Mouse (Mus musculus): ENCODE measurements around the gene Tnk2. TPM values are rescaled to one million over a fixed set of nuclear protein-coding genes. Genes with fewer than 3 reads are reported as not detected.

The Tnk2 gene
- polyA plus RNA-seq, 1 experiment from 2014 or later = 19.0 TPM

DNA sequence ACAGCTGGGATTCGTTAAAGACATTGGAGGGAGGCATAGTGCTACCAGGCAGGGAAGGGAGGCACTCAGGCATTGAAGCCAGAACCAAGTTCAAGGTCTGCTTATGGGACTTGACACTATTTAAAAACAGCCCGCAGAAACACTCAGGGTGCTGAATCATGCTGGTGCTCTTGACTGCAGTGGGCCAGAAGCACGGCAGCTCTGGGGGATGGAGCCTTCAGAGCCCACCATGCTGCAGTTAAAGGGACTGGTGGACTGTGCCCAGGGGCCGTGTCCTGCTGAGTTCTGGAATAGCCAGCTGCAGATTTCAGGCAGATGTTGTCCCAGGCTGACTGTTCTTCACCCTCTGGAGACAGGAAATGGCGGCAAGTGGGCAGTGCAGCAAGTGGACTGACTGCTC, 42.3 kb downstream of the Tnk2 start:
- no peak overlapping the region for H3K4me3 ChIP-seq (ENCODE audit: low read depth, low read length)
- H3K9me3 ChIP-seq (replicated peaks; ENCODE audit: control insufficient read depth, low read length, poor library complexity, severe bottlenecking) = no peaks in the 10 kb centered on the region
- WGBS = 77% methylated on average over 5 of the region's 5 CpGs
- H3K4me1 ChIP-seq (ENCODE audit: control insufficient read depth, insufficient read depth, low read length) = no peaks in the 10 kb centered on the region
- no peak overlapping the region for H3K27ac ChIP-seq (ENCODE audit: low read length)
- H3K36me3 ChIP-seq (ENCODE audit: control insufficient read depth, insufficient read depth, low read length) = peaks cover 8% of the 10 kb centered on the region
- no peak for ATAC-seq
- H3K9ac ChIP-seq (ENCODE audit: low read depth, low read length) = no peak overlapping the region
- no peak overlapping the region for H3K4me2 ChIP-seq (ENCODE audit: low read length)
- no peaks in the 10 kb centered on the region for H3K27me3 ChIP-seq (ENCODE audit: control insufficient read depth, insufficient read depth, low read depth, low read length)

DNA sequence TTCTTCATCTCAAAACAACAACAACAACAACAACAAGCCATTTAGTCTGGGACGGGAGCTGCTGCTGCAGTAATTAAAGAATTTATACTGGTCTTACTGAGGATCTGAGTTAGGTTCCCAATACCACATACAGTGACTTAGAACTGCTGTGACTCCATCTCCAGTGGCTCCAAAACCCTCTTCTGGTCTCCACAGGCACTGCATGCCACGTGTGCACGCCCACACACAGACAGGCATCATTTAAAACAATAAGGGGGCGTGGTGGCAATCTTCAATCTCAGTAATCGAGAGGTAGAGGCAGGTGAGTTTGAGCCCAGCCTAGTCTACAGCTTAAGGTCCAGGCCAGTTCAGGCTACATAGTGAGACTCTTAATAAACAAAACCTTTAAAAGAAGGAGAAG, 43.5 kb downstream of the Tnk2 start:
- Histone ChIP-seq H3K27me3 (ENCODE audit: control insufficient read depth, insufficient read depth, low read depth, low read length) (no peaks in the 10 kb centered on the region), H3K36me3 (ENCODE audit: control insufficient read depth, insufficient read depth, low read length) (peaks cover 5% of the 10 kb centered on the region), H3K4me1 (ENCODE audit: control insufficient read depth, insufficient read depth, low read length) (no peaks in the 10 kb centered on the region), H3K4me3 (ENCODE audit: low read depth, low read length) (no peak overlapping the region), H3K4me2 (ENCODE audit: low read length) (no peak overlapping the region), H3K27ac (ENCODE audit: low read length) (no peak overlapping the region), H3K9ac (ENCODE audit: low read depth, low read length) (no peak overlapping the region), H3K9me3 (replicated peaks; ENCODE audit: control insufficient read depth, low read length, poor library complexity, severe bottlenecking) (no peaks in the 10 kb centered on the region)
- ATAC-seq = no peak
- WGBS = 82% methylated on average over 5 of the region's 5 CpGs

GRCm38 (mm10) chr16:32688770-32689169, 45.1 kb downstream of the Tnk2 start:
- no peaks in the 10 kb centered on the region for H3K36me3 ChIP-seq (ENCODE audit: control insufficient read depth, insufficient read depth, low read length)
- no peak overlapping the region for H3K4me3 ChIP-seq (ENCODE audit: low read depth, low read length)
- H3K27ac ChIP-seq (ENCODE audit: low read length) = no peak overlapping the region
- WGBS = 70% methylated on average over 4 of the region's 4 CpGs
- H3K4me2 ChIP-seq (ENCODE audit: low read length) = no peak overlapping the region
- no peaks in the 10 kb centered on the region for H3K4me1 ChIP-seq (ENCODE audit: control insufficient read depth, insufficient read depth, low read length)
- no peaks in the 10 kb centered on the region for H3K9me3 ChIP-seq (replicated peaks; ENCODE audit: control insufficient read depth, low read length, poor library complexity, severe bottlenecking)
- no peak overlapping the region for H3K9ac ChIP-seq (ENCODE audit: low read depth, low read length)
- no peak for ATAC-seq
- no peaks in the 10 kb centered on the region for H3K27me3 ChIP-seq (ENCODE audit: control insufficient read depth, insufficient read depth, low read depth, low read length)

- 7% methylated on average over 9 of the region's 9 CpGs for WGBS
- H3K4me1 ChIP-seq (ENCODE audit: control insufficient read depth, insufficient read depth, low read length) = no peaks in the 10 kb centered on the region
- H3K4me3 ChIP-seq (ENCODE audit: low read depth, low read length) = no peak overlapping the region
- H3K27ac ChIP-seq (ENCODE audit: low read length) = no peak overlapping the region
- no peak for ATAC-seq
- no peak overlapping the region for H3K4me2 ChIP-seq (ENCODE audit: low read length)
- no peaks in the 10 kb centered on the region for H3K27me3 ChIP-seq (ENCODE audit: control insufficient read depth, insufficient read depth, low read depth, low read length)
- no peaks in the 10 kb centered on the region for H3K36me3 ChIP-seq (ENCODE audit: control insufficient read depth, insufficient read depth, low read length)
- H3K9me3 ChIP-seq (replicated peaks; ENCODE audit: control insufficient read depth, low read length, poor library complexity, severe bottlenecking) = no peaks in the 10 kb centered on the region
- no peak overlapping the region for H3K9ac ChIP-seq (ENCODE audit: low read depth, low read length)
Observed at GRCm38 (mm10) chr16:32689501-32689900, 45.8 kb downstream of the Tnk2 start.

GRCm38 (mm10) chr16:32696841-32697464, 53.3 kb downstream of the Tnk2 start:
- Histone ChIP-seq H3K4me2 (ENCODE audit: low read length) (no peak overlapping the region), H3K9me3 (replicated peaks; ENCODE audit: control insufficient read depth, low read length, poor library complexity, severe bottlenecking) (no peaks in the 10 kb centered on the region), H3K36me3 (ENCODE audit: control insufficient read depth, insufficient read depth, low read length) (no peaks in the 10 kb centered on the region), H3K27ac (ENCODE audit: low read length) (no peak overlapping the region), H3K9ac (ENCODE audit: low read depth, low read length) (no peak overlapping the region), H3K27me3 (ENCODE audit: control insufficient read depth, insufficient read depth, low read depth, low read length) (no peaks in the 10 kb centered on the region), H3K4me1 (ENCODE audit: control insufficient read depth, insufficient read depth, low read length) (no peaks in the 10 kb centered on the region), H3K4me3 (ENCODE audit: low read depth, low read length) (no peak overlapping the region)
- 51% methylated on average over 7 of the region's 7 CpGs for WGBS
- ATAC-seq = no peak

GRCm38 (mm10) chr16:32697665-32698446, 54.2 kb downstream of the Tnk2 start:
- no peak overlapping the region for H3K9ac ChIP-seq (ENCODE audit: low read depth, low read length)
- WGBS = 88% methylated on average over 22 of the region's 22 CpGs
- H3K4me1 ChIP-seq (ENCODE audit: control insufficient read depth, insufficient read depth, low read length) = no peaks in the 10 kb centered on the region
- no peak overlapping the region for H3K4me2 ChIP-seq (ENCODE audit: low read length)
- H3K4me3 ChIP-seq (ENCODE audit: low read depth, low read length) = no peak overlapping the region
- ATAC-seq = no peak
- no peaks in the 10 kb centered on the region for H3K36me3 ChIP-seq (ENCODE audit: control insufficient read depth, insufficient read depth, low read length)
- H3K27ac ChIP-seq (ENCODE audit: low read length) = no peak overlapping the region
- H3K27me3 ChIP-seq (ENCODE audit: control insufficient read depth, insufficient read depth, low read depth, low read length) = no peaks in the 10 kb centered on the region
- no peaks in the 10 kb centered on the region for H3K9me3 ChIP-seq (replicated peaks; ENCODE audit: control insufficient read depth, low read length, poor library complexity, severe bottlenecking)

- Histone ChIP-seq H3K4me3 (ENCODE audit: low read depth, low read length) (no peak overlapping the region), H3K4me1 (ENCODE audit: control insufficient read depth, insufficient read depth, low read length) (no peaks in the 10 kb centered on the region), H3K27ac (ENCODE audit: low read length) (no peak overlapping the region), H3K36me3 (ENCODE audit: control insufficient read depth, insufficient read depth, low read length) (no peaks in the 10 kb centered on the region), H3K9ac (ENCODE audit: low read depth, low read length) (no peak overlapping the region), H3K9me3 (replicated peaks; ENCODE audit: control insufficient read depth, low read length, poor library complexity, severe bottlenecking) (no peaks in the 10 kb centered on the region), H3K4me2 (ENCODE audit: low read length) (no peak overlapping the region), H3K27me3 (ENCODE audit: control insufficient read depth, insufficient read depth, low read depth, low read length) (no peaks in the 10 kb centered on the region)
- ATAC-seq = no peak
- WGBS = 33% methylated on average over 7 of the region's 7 CpGs
Observed at GRCm38 (mm10) chr16:32698550-32698949, 54.9 kb downstream of the Tnk2 start.

DNA sequence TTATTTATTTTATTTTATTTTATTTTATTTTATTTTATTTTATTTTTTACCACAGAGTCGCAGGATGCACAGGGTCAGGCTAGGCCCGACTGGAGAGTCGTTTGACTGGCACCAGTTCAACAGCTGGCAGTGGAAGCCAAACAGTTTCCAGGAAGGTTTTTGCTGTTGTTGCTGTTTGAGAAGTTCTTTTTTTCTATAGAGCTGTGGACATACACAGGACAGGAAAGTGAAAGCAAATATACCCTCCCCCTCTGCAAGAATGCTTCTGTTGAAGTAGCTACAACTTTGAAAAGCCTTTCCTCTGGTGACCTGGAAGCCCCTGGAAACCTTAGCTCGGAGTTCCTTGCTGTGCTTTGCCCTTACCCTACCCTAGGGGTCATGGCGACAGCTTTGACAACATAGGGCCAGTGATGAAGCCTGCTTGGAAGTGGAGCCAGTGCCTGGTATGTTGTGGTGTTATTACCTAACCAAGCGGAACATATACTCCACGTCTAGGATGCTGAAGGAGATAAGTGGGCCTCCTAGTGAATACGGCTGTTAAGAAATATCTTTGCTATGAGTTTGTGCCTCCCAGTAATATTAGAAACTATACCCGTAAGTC, 59.7 kb downstream of the Tnk2 start:
- no peaks in the 10 kb centered on the region for H3K27me3 ChIP-seq (ENCODE audit: control insufficient read depth, insufficient read depth, low read depth, low read length)
- H3K4me2 ChIP-seq (ENCODE audit: low read length) = no peak overlapping the region
- H3K9me3 ChIP-seq (replicated peaks; ENCODE audit: control insufficient read depth, low read length, poor library complexity, severe bottlenecking) = no peaks in the 10 kb centered on the region
- no peak overlapping the region for H3K27ac ChIP-seq (ENCODE audit: low read length)
- whole genome bisulfite sequencing = 74% methylated on average over 9 of the region's 9 CpGs
- H3K4me3 ChIP-seq (ENCODE audit: low read depth, low read length) = no peak overlapping the region
- no peaks in the 10 kb centered on the region for H3K36me3 ChIP-seq (ENCODE audit: control insufficient read depth, insufficient read depth, low read length)
- H3K9ac ChIP-seq (ENCODE audit: low read depth, low read length) = no peak overlapping the region
- ATAC-seq = no peak
- no peaks in the 10 kb centered on the region for H3K4me1 ChIP-seq (ENCODE audit: control insufficient read depth, insufficient read depth, low read length)

- Histone ChIP-seq H3K4me1 (ENCODE audit: control insufficient read depth, insufficient read depth, low read length) (no peaks in the 10 kb centered on the region), H3K9me3 (replicated peaks; ENCODE audit: control insufficient read depth, low read length, poor library complexity, severe bottlenecking) (no peaks in the 10 kb centered on the region), H3K27ac (ENCODE audit: low read length) (no peak overlapping the region), H3K4me2 (ENCODE audit: low read length) (no peak overlapping the region), H3K36me3 (ENCODE audit: control insufficient read depth, insufficient read depth, low read length) (no peaks in the 10 kb centered on the region), H3K4me3 (ENCODE audit: low read depth, low read length) (no peak overlapping the region), H3K9ac (ENCODE audit: low read depth, low read length) (no peak overlapping the region), H3K27me3 (ENCODE audit: control insufficient read depth, insufficient read depth, low read depth, low read length) (no peaks in the 10 kb centered on the region)
- 96% methylated on average over 3 of the region's 3 CpGs for WGBS
- ATAC-seq = no peak
Observed at GRCm38 (mm10) chr16:32705606-32706005, 61.9 kb downstream of the Tnk2 start.

Data from midbrain, embryonic 16.5 days (tissue).